Mouse (Mus musculus): ENCODE measurements around the gene Cutc. TPM values are rescaled to one million over a fixed set of nuclear protein-coding genes. Genes with fewer than 3 reads are reported as not detected.

The Cutc gene
- polyA plus RNA-seq, 1 experiment from 2014 or later = 22.3 TPM

DNA sequence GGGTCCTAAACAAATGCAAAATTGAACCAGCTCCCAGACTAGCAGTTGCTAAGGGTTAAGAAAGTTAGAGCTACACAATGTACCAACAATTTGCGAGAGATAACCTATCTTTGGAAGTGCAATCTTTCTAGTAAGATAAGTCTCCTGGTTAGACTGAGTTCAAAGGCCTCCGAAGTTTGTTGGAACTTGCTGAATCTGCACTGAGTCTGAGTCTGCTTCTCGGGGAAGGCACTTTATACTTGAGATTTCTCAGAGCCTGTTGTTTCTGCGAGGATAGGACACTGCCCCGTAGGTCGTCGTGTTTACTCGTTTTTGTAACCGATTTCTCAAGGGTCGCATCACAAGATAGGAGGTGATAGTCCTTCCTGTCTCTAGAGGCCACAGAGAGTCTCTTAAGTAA, 22.6 kb downstream of the Cutc start:
- no peak overlapping the region for H3K27ac ChIP-seq (ENCODE audit: low read depth, low read length)

DNA sequence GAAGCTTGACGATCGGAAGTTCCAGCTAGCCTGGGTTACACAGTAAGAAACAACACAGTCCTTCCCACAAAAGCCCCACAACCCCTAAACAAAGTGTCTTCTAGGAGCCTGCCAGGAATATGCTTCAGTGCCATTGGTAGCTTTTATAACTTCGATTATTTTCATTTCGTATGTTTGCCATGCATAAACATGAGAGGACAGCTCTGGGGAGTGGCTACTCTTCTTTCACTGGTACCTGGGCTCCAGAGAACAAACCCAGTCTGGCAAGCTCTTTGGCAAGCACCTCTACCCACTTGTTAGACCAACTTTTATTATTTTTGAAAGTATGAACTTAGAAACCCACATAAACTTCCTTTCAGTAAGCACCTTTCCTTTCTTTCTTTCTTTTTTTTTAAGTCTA, 23.8 kb downstream of the Cutc start:
- WGBS = 81% methylated on average over 4 of the region's 4 CpGs
- H3K4me1 ChIP-seq (replicated peaks; ENCODE audit: control insufficient read depth, insufficient read depth, low read length) = 0 out of 2 replicates have a peak, but pooled peaks cover 3% of the 10 kb centered on the region
- no peak for ATAC-seq (replicated peaks; ENCODE audit: low FRiP score)
- H3K27ac ChIP-seq (ENCODE audit: low read depth, low read length) = no peak overlapping the region
- no peaks in the 10 kb centered on the region for H3K9me3 ChIP-seq (ENCODE audit: control insufficient read depth, low read length)
- no peaks in the 10 kb centered on the region for H3K36me3 ChIP-seq (ENCODE audit: control insufficient read depth, insufficient read depth, low read length)
- H3K4me3 ChIP-seq (ENCODE audit: low read depth, low read length) = no peak overlapping the region
- DNase-seq (ENCODE audit: low spot score) = no peak
- no peak overlapping the region for H3K9ac ChIP-seq (ENCODE audit: low read depth, low read length)
- H3K4me2 ChIP-seq = no peak overlapping the region
- H3K27me3 ChIP-seq (replicated peaks; ENCODE audit: control insufficient read depth, insufficient read depth, low read length) = no peaks in the 10 kb centered on the region

More for the DNA sequence above, 22.6 kb downstream of the Cutc start:
- ATAC-seq (replicated peaks; ENCODE audit: low FRiP score) (no peak), DNase-seq (ENCODE audit: low spot score) (no peak)
- H3K9me3 ChIP-seq (ENCODE audit: control insufficient read depth, low read length) = no peaks in the 10 kb centered on the region
- 26% methylated on average over 10 of the region's 10 CpGs for WGBS
- no peaks in the 10 kb centered on the region for H3K27me3 ChIP-seq (replicated peaks; ENCODE audit: control insufficient read depth, insufficient read depth, low read length)
- H3K4me2 ChIP-seq = no peak overlapping the region
- no peaks in the 10 kb centered on the region for H3K36me3 ChIP-seq (ENCODE audit: control insufficient read depth, insufficient read depth, low read length)
- no peak overlapping the region for H3K9ac ChIP-seq (ENCODE audit: low read depth, low read length)
- 0 out of 2 replicates have a peak, but pooled peaks cover 3% of the 10 kb centered on the region for H3K4me1 ChIP-seq (replicated peaks; ENCODE audit: control insufficient read depth, insufficient read depth, low read length)
- H3K4me3 ChIP-seq (ENCODE audit: low read depth, low read length) = no peak overlapping the region

DNA sequence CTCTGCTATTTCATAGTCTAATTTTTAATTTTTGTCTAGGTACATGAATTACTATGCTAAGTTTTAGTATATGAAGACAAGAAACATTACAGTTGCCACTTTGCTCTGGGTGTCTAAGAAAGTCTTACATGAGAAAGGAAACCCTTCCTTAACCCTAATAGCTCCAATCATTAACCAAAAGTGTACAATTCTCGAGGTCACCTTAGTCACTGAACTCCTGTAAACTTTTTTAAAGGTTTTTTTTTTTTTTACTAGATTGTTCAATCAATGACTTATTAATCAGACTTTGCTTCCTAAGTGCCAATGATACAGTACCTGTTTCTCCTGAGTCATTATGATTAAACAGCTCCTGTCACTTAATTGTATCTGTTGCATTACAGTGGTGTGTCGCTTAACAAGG, 24.5 kb downstream of the Cutc start:
- no peaks in the 10 kb centered on the region for H3K36me3 ChIP-seq (ENCODE audit: control insufficient read depth, insufficient read depth, low read length)
- WGBS = 69% methylated on average over 2 of the region's 2 CpGs
- ATAC-seq (replicated peaks; ENCODE audit: low FRiP score) (no peak), DNase-seq (ENCODE audit: low spot score) (no peak)
- H3K27ac ChIP-seq (ENCODE audit: low read depth, low read length) = no peak overlapping the region
- H3K27me3 ChIP-seq (replicated peaks; ENCODE audit: control insufficient read depth, insufficient read depth, low read length) = no peaks in the 10 kb centered on the region
- no peak overlapping the region for H3K4me2 ChIP-seq
- H3K9ac ChIP-seq (ENCODE audit: low read depth, low read length) = no peak overlapping the region
- H3K4me1 ChIP-seq (replicated peaks; ENCODE audit: control insufficient read depth, insufficient read depth, low read length) = 0 out of 2 replicates have a peak, but pooled peaks cover 3% of the 10 kb centered on the region
- no peaks in the 10 kb centered on the region for H3K9me3 ChIP-seq (ENCODE audit: control insufficient read depth, low read length)
- no peak overlapping the region for H3K4me3 ChIP-seq (ENCODE audit: low read depth, low read length)

DNA sequence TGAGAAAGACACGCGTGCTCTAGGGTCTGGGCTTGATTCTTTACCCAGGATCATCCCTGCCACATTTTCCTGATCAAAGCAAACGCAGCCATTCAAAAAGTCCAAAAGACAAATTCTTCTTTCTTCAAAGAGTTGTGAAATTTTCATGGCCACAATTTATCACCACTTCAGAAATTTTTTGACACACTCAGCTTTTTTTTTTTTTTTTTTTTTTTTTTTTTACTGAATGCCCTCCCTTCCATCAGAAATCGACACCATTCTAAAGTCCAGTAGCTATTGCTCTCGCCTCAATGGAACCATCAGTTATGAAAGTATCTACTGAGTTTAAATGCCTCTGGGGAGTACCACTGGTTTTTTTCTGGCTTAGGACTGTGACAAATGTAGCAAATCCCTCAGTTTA, 27.6 kb downstream of the Cutc start:
- ATAC-seq (replicated peaks; ENCODE audit: low FRiP score) (no peak), DNase-seq (ENCODE audit: low spot score) (no peak)
- H3K4me3 ChIP-seq (ENCODE audit: low read depth, low read length) = no peak overlapping the region
- no peaks in the 10 kb centered on the region for H3K9me3 ChIP-seq (ENCODE audit: control insufficient read depth, low read length)
- H3K27ac ChIP-seq (ENCODE audit: low read depth, low read length) = no peak overlapping the region
- H3K9ac ChIP-seq (ENCODE audit: low read depth, low read length) = no peak overlapping the region
- no peaks in the 10 kb centered on the region for H3K4me1 ChIP-seq (replicated peaks; ENCODE audit: control insufficient read depth, insufficient read depth, low read length)
- WGBS = 55% methylated on average over 5 of the region's 5 CpGs
- no peak overlapping the region for H3K4me2 ChIP-seq
- no peaks in the 10 kb centered on the region for H3K27me3 ChIP-seq (replicated peaks; ENCODE audit: control insufficient read depth, insufficient read depth, low read length)
- no peaks in the 10 kb centered on the region for H3K36me3 ChIP-seq (ENCODE audit: control insufficient read depth, insufficient read depth, low read length)

DNA sequence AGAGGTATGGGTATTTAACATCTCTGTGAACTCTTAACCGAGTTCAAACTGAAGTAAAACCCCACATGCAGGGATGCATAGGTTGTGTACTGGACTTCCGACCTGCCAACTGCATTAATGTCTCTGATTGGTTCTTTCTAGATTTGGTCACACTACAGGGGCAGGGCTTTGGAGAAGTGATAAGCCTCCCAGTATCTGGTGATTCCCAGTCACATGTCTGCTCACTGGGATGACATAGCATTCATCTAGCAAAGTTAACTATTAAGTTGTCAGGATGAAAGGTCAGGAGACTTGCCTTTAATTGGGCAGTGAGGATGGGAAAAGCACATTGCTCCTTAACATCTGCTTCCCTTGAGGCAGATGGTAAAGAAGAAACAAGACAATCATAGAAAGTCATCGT, 29.2 kb downstream of the Cutc start, which contains the start of gene Abcc2:
Abcc2 (plus strand) TSS at position 213 of the 400 bp plus-strand sequence.
- no peaks in the 10 kb centered on the region for H3K27me3 ChIP-seq (replicated peaks; ENCODE audit: control insufficient read depth, insufficient read depth, low read length)
- no peaks in the 10 kb centered on the region for H3K9me3 ChIP-seq (ENCODE audit: control insufficient read depth, low read length)
- no peak for ATAC-seq (replicated peaks; ENCODE audit: low FRiP score)
- H3K4me3 ChIP-seq (ENCODE audit: low read depth, low read length) = no peak within 1 kb of the TSS
- H3K9ac ChIP-seq (ENCODE audit: low read depth, low read length) = no peak within 1 kb of the TSS
- H3K4me1 ChIP-seq (replicated peaks; ENCODE audit: control insufficient read depth, insufficient read depth, low read length) = no peaks in the 10 kb centered on the region
- no peaks in the 10 kb centered on the region for H3K36me3 ChIP-seq (ENCODE audit: control insufficient read depth, insufficient read depth, low read length)
- H3K4me2 ChIP-seq = peak within 1 kb of the TSS; percentile 29; the same call in 1 of the 2 replicates
- no peak for DNase-seq (ENCODE audit: low spot score)
- no peak within 1 kb of the TSS for H3K27ac ChIP-seq (ENCODE audit: low read depth, low read length)
- whole genome bisulfite sequencing = 73% methylated on average over 3 of the region's 3 CpGs

DNA sequence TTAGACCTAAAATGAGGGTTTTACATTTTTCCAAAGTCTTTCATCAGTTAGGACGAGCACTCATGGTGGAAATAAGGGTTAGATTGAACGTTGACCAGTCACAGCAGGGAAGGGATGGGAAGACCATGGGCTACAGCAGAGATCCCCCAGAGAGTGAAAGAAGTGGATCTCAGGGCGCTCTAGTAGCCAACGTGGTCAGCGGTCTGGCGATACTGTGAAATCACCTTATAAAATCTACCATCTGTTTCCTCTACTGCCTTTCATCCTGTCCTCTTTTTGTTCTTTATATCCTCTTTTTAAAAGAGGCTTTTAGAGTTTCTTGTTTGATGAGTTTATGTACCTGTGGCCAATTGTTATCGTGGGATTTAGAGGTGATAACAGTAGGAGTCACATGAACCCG, 32.0 kb downstream of the Cutc start:
- Histone ChIP-seq H3K9me3 (ENCODE audit: control insufficient read depth, low read length) (no peaks in the 10 kb centered on the region), H3K4me2 (no peak overlapping the region), H3K4me3 (ENCODE audit: low read depth, low read length) (no peak overlapping the region), H3K9ac (ENCODE audit: low read depth, low read length) (no peak overlapping the region), H3K36me3 (ENCODE audit: control insufficient read depth, insufficient read depth, low read length) (no peaks in the 10 kb centered on the region), H3K4me1 (replicated peaks; ENCODE audit: control insufficient read depth, insufficient read depth, low read length) (no peaks in the 10 kb centered on the region), H3K27me3 (replicated peaks; ENCODE audit: control insufficient read depth, insufficient read depth, low read length) (no peaks in the 10 kb centered on the region), H3K27ac (ENCODE audit: low read depth, low read length) (no peak overlapping the region)
- WGBS = 61% methylated on average over 8 of the region's 8 CpGs
- DNase-seq (ENCODE audit: low spot score) (no peak), ATAC-seq (replicated peaks; ENCODE audit: low FRiP score) (no peak)

DNA sequence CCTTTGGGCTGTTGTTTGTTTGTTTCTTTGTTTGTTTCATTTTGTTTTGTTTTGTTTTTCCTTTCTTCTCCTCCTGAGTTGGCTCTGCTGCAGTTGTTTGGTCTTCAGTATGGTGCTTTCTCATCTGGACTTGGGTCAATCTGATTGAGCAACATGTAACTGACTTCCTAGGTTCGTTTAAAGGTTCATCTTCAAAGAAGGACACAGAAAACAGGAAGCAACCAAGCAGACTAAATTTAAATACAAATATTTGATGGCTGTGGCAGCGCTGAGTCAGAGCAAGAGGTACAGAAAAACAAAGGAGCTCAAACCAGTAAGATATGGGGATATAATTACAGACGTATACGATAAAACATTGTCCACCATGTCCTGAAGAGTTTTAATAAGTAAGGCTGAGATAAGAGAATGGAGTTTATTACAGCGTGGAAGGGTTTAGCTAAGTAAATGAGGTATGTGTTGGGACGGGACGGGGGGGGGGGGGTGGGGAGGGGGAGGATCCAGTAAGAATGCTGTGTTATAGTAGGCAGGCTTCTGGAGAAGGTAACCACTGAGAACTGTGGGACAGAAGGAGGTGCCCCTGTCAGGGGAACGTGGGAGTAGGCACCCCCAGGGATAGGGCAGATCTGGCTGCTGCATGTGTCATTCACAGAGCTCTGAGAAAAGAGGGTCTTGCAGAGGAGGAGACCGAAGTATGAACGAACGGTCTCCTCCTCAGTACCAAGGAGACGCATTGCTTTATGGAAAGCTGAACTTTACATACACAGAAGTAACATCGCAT, 33.6 kb downstream of the Cutc start:
- WGBS = 62% methylated on average over 13 of the region's 13 CpGs
- H3K4me2 ChIP-seq = no peak overlapping the region

DNA sequence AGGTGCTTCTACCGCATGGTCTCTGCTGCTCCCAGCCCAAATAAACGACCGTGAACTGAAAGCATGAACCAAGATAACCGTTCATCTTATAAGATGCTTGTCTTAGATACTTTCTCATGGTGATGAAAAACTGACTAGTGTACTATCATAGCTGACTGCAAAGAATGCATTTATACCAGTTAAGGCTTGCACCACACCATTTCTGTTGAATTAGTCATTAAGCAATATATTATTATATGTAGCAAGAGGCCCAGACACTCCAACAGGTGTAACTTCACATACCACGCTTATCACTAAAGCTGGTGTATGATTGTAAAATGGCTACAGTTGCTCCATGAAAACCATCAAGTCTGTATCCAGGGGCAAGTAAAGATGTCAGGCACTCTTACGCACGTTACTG, 37.0 kb downstream of the Cutc start:
- no peak overlapping the region for H3K4me3 ChIP-seq (ENCODE audit: low read depth, low read length)
- 86% methylated on average over 7 of the region's 7 CpGs for WGBS
- H3K9me3 ChIP-seq (ENCODE audit: control insufficient read depth, low read length) = no peaks in the 10 kb centered on the region
- H3K27ac ChIP-seq (ENCODE audit: low read depth, low read length) = no peak overlapping the region
- DNase-seq (ENCODE audit: low spot score) (no peak), ATAC-seq (replicated peaks; ENCODE audit: low FRiP score) (no peak)
- no peak overlapping the region for H3K4me2 ChIP-seq
- H3K4me1 ChIP-seq (replicated peaks; ENCODE audit: control insufficient read depth, insufficient read depth, low read length) = no peaks in the 10 kb centered on the region
- no peaks in the 10 kb centered on the region for H3K27me3 ChIP-seq (replicated peaks; ENCODE audit: control insufficient read depth, insufficient read depth, low read length)
- H3K36me3 ChIP-seq (ENCODE audit: control insufficient read depth, insufficient read depth, low read length) = no peaks in the 10 kb centered on the region
- no peak overlapping the region for H3K9ac ChIP-seq (ENCODE audit: low read depth, low read length)

More for the DNA sequence above, 33.6 kb downstream of the Cutc start:
- Histone ChIP-seq H3K4me1 (replicated peaks; ENCODE audit: control insufficient read depth, insufficient read depth, low read length) (no peaks in the 10 kb centered on the region), H3K27me3 (replicated peaks; ENCODE audit: control insufficient read depth, insufficient read depth, low read length) (no peaks in the 10 kb centered on the region), H3K9me3 (ENCODE audit: control insufficient read depth, low read length) (no peaks in the 10 kb centered on the region), H3K4me3 (ENCODE audit: low read depth, low read length) (no peak overlapping the region), H3K27ac (ENCODE audit: low read depth, low read length) (no peak overlapping the region), H3K9ac (ENCODE audit: low read depth, low read length) (no peak overlapping the region), H3K36me3 (ENCODE audit: control insufficient read depth, insufficient read depth, low read length) (no peaks in the 10 kb centered on the region)
- ATAC-seq (replicated peaks; ENCODE audit: low FRiP score) = no peak
- DNase-seq (ENCODE audit: low spot score) = no peak

DNA sequence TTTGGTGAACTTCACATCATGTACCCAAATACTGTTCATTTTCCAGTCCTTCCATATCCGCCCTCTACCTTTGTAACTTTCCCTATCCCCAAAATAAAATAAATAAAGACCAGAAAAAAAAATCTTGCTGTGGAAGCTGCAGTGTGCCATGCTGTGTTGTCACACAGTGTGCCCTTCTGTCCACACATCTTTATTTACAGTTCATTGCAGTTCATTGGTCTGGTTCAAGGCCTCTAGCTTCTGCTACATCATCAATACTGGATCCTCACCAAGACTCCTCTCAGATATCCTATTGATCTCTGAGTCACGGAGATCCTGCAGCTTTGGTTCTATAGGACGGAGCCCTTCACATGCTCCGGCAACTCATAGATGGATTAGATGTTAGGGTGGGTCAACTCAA, 39.7 kb downstream of the Cutc start:
- Histone ChIP-seq H3K9ac (ENCODE audit: low read depth, low read length) (no peak overlapping the region), H3K36me3 (ENCODE audit: control insufficient read depth, insufficient read depth, low read length) (no peaks in the 10 kb centered on the region), H3K27me3 (replicated peaks; ENCODE audit: control insufficient read depth, insufficient read depth, low read length) (no peaks in the 10 kb centered on the region), H3K4me3 (ENCODE audit: low read depth, low read length) (no peak overlapping the region), H3K27ac (ENCODE audit: low read depth, low read length) (no peak overlapping the region), H3K9me3 (ENCODE audit: control insufficient read depth, low read length) (no peaks in the 10 kb centered on the region), H3K4me1 (replicated peaks; ENCODE audit: control insufficient read depth, insufficient read depth, low read length) (no peaks in the 10 kb centered on the region), H3K4me2 (no peak overlapping the region)
- no peak for DNase-seq (ENCODE audit: low spot score)
- 84% methylated on average over 4 of the region's 4 CpGs for WGBS
- ATAC-seq (replicated peaks; ENCODE audit: low FRiP score) = no peak

Data from liver, embryonic 11.5 days (tissue).